Mouse (Mus musculus): ENCODE data around the gene Mad1l1. TPM values are rescaled to one million over a fixed set of nuclear protein-coding genes. Genes with fewer than 3 reads are reported as not detected.
A peak's percentile ranks its signal among the peaks of the same experiment; 100 is the strongest.

Mad1l1 gene
- total RNA-seq, 2 experiments from 2014 or later: 18.9 to 19.4 TPM

GRCm38 (mm10) chr5:140121966-140122365, 199.4 kb downstream of the Mad1l1 start:
- DNase-seq (ENCODE audit: low spot score in 2 of 2): peak; percentile 27 to 33
- intact Hi-C loops (cut with DNase I): no loop called here

- intact Hi-C loops (cut with DNase I): no loop called here
- DNase-seq (ENCODE audit: low spot score in 2 of 2): no peak
These were observed 202.4 kb downstream of the Mad1l1 start for GRCm38 (mm10) chr5:140118921-140119320.

- intact Hi-C loops (cut with DNase I): no loop called here
These were observed 203.4 kb downstream of the Mad1l1 start for GRCm38 (mm10) chr5:140117968-140118367.

GRCm38 (mm10) chr5:140115434-140116271, 205.7 kb downstream of the Mad1l1 start:
- intact Hi-C loops (cut with DNase I): no loop called here
- DNase-seq (ENCODE audit: low spot score in 2 of 2): peak; percentile 76 to 84

More at GRCm38 (mm10) chr5:140117968-140118367, 203.4 kb downstream of the Mad1l1 start:
- no peak for DNase-seq (ENCODE audit: low spot score in 2 of 2)

- DNase-seq (ENCODE audit: low spot score in 2 of 2): no peak
- intact Hi-C loops (cut with DNase I): no loop called here
These were observed 206.8 kb downstream of the Mad1l1 start for GRCm38 (mm10) chr5:140114512-140115060.

- DNase-seq (ENCODE audit: low spot score in 2 of 2): no peak
- intact Hi-C loops (cut with DNase I): no loop called here
These were observed 208.1 kb downstream of the Mad1l1 start for GRCm38 (mm10) chr5:140113281-140113680.

- intact Hi-C loops (cut with DNase I): no loop called here
- no peak for DNase-seq (ENCODE audit: low spot score in 2 of 2)
These were observed 211.3 kb downstream of the Mad1l1 start for GRCm38 (mm10) chr5:140110024-140110423.

- no peak for DNase-seq (ENCODE audit: low spot score in 2 of 2)
- intact Hi-C loops (cut with DNase I): no loop called here
These were observed 213.4 kb downstream of the Mad1l1 start for GRCm38 (mm10) chr5:140107907-140108306.

GRCm38 (mm10) chr5:140106051-140106450, 215.3 kb downstream of the Mad1l1 start:
- intact Hi-C loops (cut with DNase I): no loop called here
- DNase-seq (ENCODE audit: low spot score in 2 of 2): no peak

- DNase-seq (ENCODE audit: low spot score in 2 of 2): no peak
- intact Hi-C loops (cut with DNase I): no loop called here
These were observed 216.5 kb downstream of the Mad1l1 start for GRCm38 (mm10) chr5:140104891-140105290.

GRCm38 (mm10) chr5:140102731-140103130, 218.6 kb downstream of the Mad1l1 start:
- intact Hi-C loops (cut with DNase I): no loop called here

GRCm38 (mm10) chr5:140101409-140102009, 219.8 kb downstream of the Mad1l1 start:
- intact Hi-C loops (cut with DNase I): no loop called here
- DNase-seq (ENCODE audit: low spot score in 2 of 2): peak; percentile 36 to 45

More at GRCm38 (mm10) chr5:140102731-140103130, 218.6 kb downstream of the Mad1l1 start:
- DNase-seq (ENCODE audit: low spot score in 2 of 2): no peak

- no peak for DNase-seq (ENCODE audit: low spot score in 2 of 2)
- intact Hi-C loops (cut with DNase I): no loop called here
These were observed 222.6 kb downstream of the Mad1l1 start for GRCm38 (mm10) chr5:140098711-140099110.

- DNase-seq (ENCODE audit: low spot score in 2 of 2): peak; percentile 77 to 79
- intact Hi-C loops (cut with DNase I): no loop called here
These were observed 226.1 kb downstream of the Mad1l1 start for GRCm38 (mm10) chr5:140095203-140095602.

- DNase-seq (ENCODE audit: low spot score in 2 of 2): peak in 1 of 2 experiments; percentile 25
These were observed 227.9 kb downstream of the Mad1l1 start for GRCm38 (mm10) chr5:140093489-140093888.

GRCm38 (mm10) chr5:140091601-140092000, 229.8 kb downstream of the Mad1l1 start:
- intact Hi-C loops (cut with DNase I): no loop called here
- DNase-seq (ENCODE audit: low spot score in 2 of 2): peak; percentile 69 to 79

More at GRCm38 (mm10) chr5:140093489-140093888, 227.9 kb downstream of the Mad1l1 start:
- intact Hi-C loops (cut with DNase I): loop anchor here (2.0 kb wide), 1 partner anchor 33 kb away; no protein-coding TSS in a partner anchor

GRCm38 (mm10) chr5:140089263-140089662, 232.1 kb downstream of the Mad1l1 start:
- intact Hi-C loops (cut with DNase I): no loop called here
- no peak for DNase-seq (ENCODE audit: low spot score in 2 of 2)

GRCm38 (mm10) chr5:140087242-140087641, 234.1 kb downstream of the Mad1l1 start:
- no peak for DNase-seq (ENCODE audit: low spot score in 2 of 2)
- intact Hi-C loops (cut with DNase I): no loop called here

- intact Hi-C loops (cut with DNase I): no loop called here
- no peak for DNase-seq (ENCODE audit: low spot score in 2 of 2)
These were observed 237.0 kb downstream of the Mad1l1 start for GRCm38 (mm10) chr5:140084341-140084740.

GRCm38 (mm10) chr5:140083911-140084310, 237.4 kb downstream of the Mad1l1 start:
- intact Hi-C loops (cut with DNase I): no loop called here
- peak in 1 of 2 experiments; percentile 20 for DNase-seq (ENCODE audit: low spot score in 2 of 2)

Data from left cerebral cortex, postnatal 14 days (tissue).